Mouse (Mus musculus): Measurements from ENCODE around the gene Tmem265. TPM values are rescaled to one million over a fixed set of nuclear protein-coding genes. Genes with fewer than 3 reads are reported as not detected.

The Tmem265 gene
- total RNA-seq, 2 experiments from 2014 or later, result 1.3 TPM; not detected in 1

Other genes starting within 250 kb of the Tmem265 start
- 0.72 TPM in 1 of 2 replicates, not detected in the other for gene Zfp768, start 215.8 kb upstream of the Tmem265 start, total RNA-seq (2015; ENCODE audit: low replicate concordance)
- gene Zfp768, start 215.8 kb upstream of the Tmem265 start, total RNA-seq (2017; ENCODE audit: low replicate concordance), result 0.39 and 1.3 TPM in 2 replicates
- 0.42 TPM in 1 of 2 replicates, not detected in the other for gene Zfp747, start 185.3 kb upstream of the Tmem265 start, total RNA-seq (2015; ENCODE audit: low replicate concordance)
- gene Zfp747, start 185.3 kb upstream of the Tmem265 start, total RNA-seq (2017; ENCODE audit: low replicate concordance), result 2.4 TPM in 1 of 2 replicates, not detected in the other
- gene 9130019O22Rik, start 174.2 kb upstream of the Tmem265 start, total RNA-seq (2015; ENCODE audit: low replicate concordance), result 1.1 TPM in 1 of 2 replicates, not detected in the other
- 0.26 TPM in 1 of 2 replicates, not detected in the other for gene 9130019O22Rik, start 174.2 kb upstream of the Tmem265 start, total RNA-seq (2017; ENCODE audit: low replicate concordance)
- not detected in 2 replicates for gene E430018J23Rik, start 167.8 kb upstream of the Tmem265 start, total RNA-seq (2015; ENCODE audit: low replicate concordance)
- gene E430018J23Rik, start 167.8 kb upstream of the Tmem265 start, total RNA-seq (2017; ENCODE audit: low replicate concordance), result not detected in 2 replicates
- 1.4 TPM in 1 of 2 replicates, not detected in the other for gene Zfp764, start 154.6 kb upstream of the Tmem265 start, total RNA-seq (2015; ENCODE audit: low replicate concordance)
- 1.4 TPM in 1 of 2 replicates, not detected in the other for gene Zfp764, start 154.6 kb upstream of the Tmem265 start, total RNA-seq (2017; ENCODE audit: low replicate concordance)
- gene Zfp688, start 139.3 kb upstream of the Tmem265 start, total RNA-seq (2015; ENCODE audit: low replicate concordance), result 5.0 and 20.9 TPM in 2 replicates
- 5.0 and 6.7 TPM in 2 replicates for gene Zfp688, start 139.3 kb upstream of the Tmem265 start, total RNA-seq (2017; ENCODE audit: low replicate concordance)
- 3.2 and 3.8 TPM in 2 replicates for gene Zfp689, start 112.2 kb upstream of the Tmem265 start, total RNA-seq (2015; ENCODE audit: low replicate concordance)
- 3.1 and 6.1 TPM in 2 replicates for gene Zfp689, start 112.2 kb upstream of the Tmem265 start, total RNA-seq (2017; ENCODE audit: low replicate concordance)
- gene Prr14, start 101.8 kb upstream of the Tmem265 start, total RNA-seq (2015; ENCODE audit: low replicate concordance), result 147 and 172 TPM in 2 replicates
- gene Prr14, start 101.8 kb upstream of the Tmem265 start, total RNA-seq (2017; ENCODE audit: low replicate concordance), result 31.9 and 84.3 TPM in 2 replicates
- 103 and 125 TPM in 2 replicates for gene Fbrs, start 82.2 kb upstream of the Tmem265 start, total RNA-seq (2015; ENCODE audit: low replicate concordance)
- gene Fbrs, start 82.2 kb upstream of the Tmem265 start, total RNA-seq (2017; ENCODE audit: low replicate concordance), result 28.1 and 32.7 TPM in 2 replicates
- gene Srcap, start 49.4 kb upstream of the Tmem265 start, total RNA-seq (2015; ENCODE audit: low replicate concordance), result 80.4 and 99.3 TPM in 2 replicates
- 77.0 and 90.5 TPM in 2 replicates for gene Srcap, start 49.4 kb upstream of the Tmem265 start, total RNA-seq (2017; ENCODE audit: low replicate concordance)
- gene Gm42715, start 41.8 kb upstream of the Tmem265 start, total RNA-seq (2015; ENCODE audit: low replicate concordance), result 58.7 and 63.1 TPM in 2 replicates
- 25.4 and 45.8 TPM in 2 replicates for gene Gm42715, start 41.8 kb upstream of the Tmem265 start, total RNA-seq (2017; ENCODE audit: low replicate concordance)
- 58.7 and 76.0 TPM in 2 replicates for gene Phkg2, start 11.9 kb downstream of the Tmem265 start, total RNA-seq (2015; ENCODE audit: low replicate concordance)
- gene Phkg2, start 11.9 kb downstream of the Tmem265 start, total RNA-seq (2017; ENCODE audit: low replicate concordance), result 27.9 and 44.7 TPM in 2 replicates
- gene Ccdc189, start 27.2 kb downstream of the Tmem265 start, total RNA-seq (2015; ENCODE audit: low replicate concordance), result 21.8 and 32.1 TPM in 2 replicates
- 26.7 and 41.9 TPM in 2 replicates for gene Ccdc189, start 27.2 kb downstream of the Tmem265 start, total RNA-seq (2017; ENCODE audit: low replicate concordance)
- 22.0 and 49.9 TPM in 2 replicates for gene Rnf40, start 27.4 kb downstream of the Tmem265 start, total RNA-seq (2015; ENCODE audit: low replicate concordance)
- gene Rnf40, start 27.4 kb downstream of the Tmem265 start, total RNA-seq (2017; ENCODE audit: low replicate concordance), result 60.3 and 108 TPM in 2 replicates
- 2.2 and 5.4 TPM in 2 replicates for gene Zfp629, start 54.4 kb downstream of the Tmem265 start, total RNA-seq (2015; ENCODE audit: low replicate concordance)
- 0.38 and 1.3 TPM in 2 replicates for gene Zfp629, start 54.4 kb downstream of the Tmem265 start, total RNA-seq (2017; ENCODE audit: low replicate concordance)
- gene Bcl7c, start 147.5 kb downstream of the Tmem265 start, total RNA-seq (2015; ENCODE audit: low replicate concordance), result 4.0 and 9.6 TPM in 2 replicates
- 2.6 and 12.7 TPM in 2 replicates for gene Bcl7c, start 147.5 kb downstream of the Tmem265 start, total RNA-seq (2017; ENCODE audit: low replicate concordance)
- not detected in 2 replicates for gene Ctf1, start 151.3 kb downstream of the Tmem265 start, total RNA-seq (2015; ENCODE audit: low replicate concordance)
- gene Ctf1, start 151.3 kb downstream of the Tmem265 start, total RNA-seq (2017; ENCODE audit: low replicate concordance), result not detected in 2 replicates
- gene Ctf2, start 170.8 kb downstream of the Tmem265 start, total RNA-seq (2015; ENCODE audit: low replicate concordance), result not detected in 2 replicates
- not detected in 2 replicates for gene Ctf2, start 170.8 kb downstream of the Tmem265 start, total RNA-seq (2017; ENCODE audit: low replicate concordance)
- 1.7 and 1.8 TPM in 2 replicates for gene Fbxl19, start 183.2 kb downstream of the Tmem265 start, total RNA-seq (2015; ENCODE audit: low replicate concordance)
- gene Fbxl19, start 183.2 kb downstream of the Tmem265 start, total RNA-seq (2017; ENCODE audit: low replicate concordance), result 1.5 and 3.6 TPM in 2 replicates
- gene Orai3, start 208.4 kb downstream of the Tmem265 start, total RNA-seq (2015; ENCODE audit: low replicate concordance), result 2.5 and 5.4 TPM in 2 replicates
- gene Orai3, start 208.4 kb downstream of the Tmem265 start, total RNA-seq (2017; ENCODE audit: low replicate concordance), result 4.6 and 6.7 TPM in 2 replicates
- 38.1 and 42.5 TPM in 2 replicates for gene Setd1a, start 215.3 kb downstream of the Tmem265 start, total RNA-seq (2015; ENCODE audit: low replicate concordance)
- 14.8 and 21.3 TPM in 2 replicates for gene Setd1a, start 215.3 kb downstream of the Tmem265 start, total RNA-seq (2017; ENCODE audit: low replicate concordance)
- gene Gm49388, start 224.2 kb downstream of the Tmem265 start, total RNA-seq (2015; ENCODE audit: low replicate concordance), result 8.6 and 10.9 TPM in 2 replicates
- 4.5 and 10.7 TPM in 2 replicates for gene Gm49388, start 224.2 kb downstream of the Tmem265 start, total RNA-seq (2017; ENCODE audit: low replicate concordance)
- 5.8 TPM in 1 of 2 replicates, not detected in the other for gene Hsd3b7, start 239.2 kb downstream of the Tmem265 start, total RNA-seq (2015; ENCODE audit: low replicate concordance)
- 2.6 and 3.5 TPM in 2 replicates for gene Hsd3b7, start 239.2 kb downstream of the Tmem265 start, total RNA-seq (2017; ENCODE audit: low replicate concordance)

All from erythroid progenitor cell, adult 5-6 weeks (primary cell).